Mouse (Mus musculus) adrenal gland, postnatal 25 days (tissue): ENCODE results near the gene 1700008O03Rik. TPM values are rescaled to one million over a fixed set of nuclear protein-coding genes. Genes with fewer than 3 reads are reported as not detected.

Experiments used
- DNase-seq: peaks from one replicate; pipeline ENCODE4 v3.0.0; 2021; ENCODE audit warnings: mixed read lengths
- total RNA-seq: library from RNA; stranded (reverse); gene quantifications from 2 replicates; pipeline ENCODE4 v1.2.3, GENCODE M21; 2021

1700008O03Rik gene
- total RNA-seq, 1 experiment from 2014 or later: 2.3 TPM

GRCm38 (mm10) chr7:44375793-44376192 is 9.8 kb downstream of the 1700008O03Rik start:
- no peak for DNase-seq

GRCm38 (mm10) chr7:44375207-44375606 is 10.4 kb downstream of the 1700008O03Rik start:
- DNase-seq: no peak

- DNase-seq: no peak
These were observed 10.9 kb downstream of the 1700008O03Rik start for GRCm38 (mm10) chr7:44374756-44375155.

- DNase-seq: peak; percentile 54
These were observed 11.5 kb downstream of the 1700008O03Rik start for GRCm38 (mm10) chr7:44373889-44374652.

- DNase-seq: no peak
These were observed 12.2 kb downstream of the 1700008O03Rik start for GRCm38 (mm10) chr7:44373460-44373859.

- no peak for DNase-seq
These were observed 12.9 kb downstream of the 1700008O03Rik start for GRCm38 (mm10) chr7:44372678-44373077.

GRCm38 (mm10) chr7:44360792-44361301 is 24.8 kb downstream of the 1700008O03Rik start:
- DNase-seq: no peak

GRCm38 (mm10) chr7:44359908-44360672 is 25.5 kb downstream of the 1700008O03Rik start:
- peak; percentile 94 for DNase-seq

GRCm38 (mm10) chr7:44358886-44359654 is 26.6 kb downstream of the 1700008O03Rik start:
- no peak for DNase-seq

GRCm38 (mm10) chr7:44358012-44358411 is 27.6 kb downstream of the 1700008O03Rik start:
- DNase-seq: no peak

- DNase-seq: no peak
These were observed 28.1 kb downstream of the 1700008O03Rik start for GRCm38 (mm10) chr7:44357531-44357930.

GRCm38 (mm10) chr7:44356590-44357481 is 28.8 kb downstream of the 1700008O03Rik start:
- DNase-seq: no peak

GRCm38 (mm10) chr7:44355411-44355810 is 30.2 kb downstream of the 1700008O03Rik start:
- DNase-seq: no peak

GRCm38 (mm10) chr7:44353601-44354340 is 31.8 kb downstream of the 1700008O03Rik start:
- DNase-seq: no peak

- DNase-seq: no peak
These were observed 32.6 kb downstream of the 1700008O03Rik start for GRCm38 (mm10) chr7:44352750-44353600.

GRCm38 (mm10) chr7:44351881-44352749 is 33.5 kb downstream of the 1700008O03Rik start:
- DNase-seq: no peak

GRCm38 (mm10) chr7:44350957-44351711 is 34.5 kb downstream of the 1700008O03Rik start:
- DNase-seq: peak; percentile 73

GRCm38 (mm10) chr7:44349043-44349442 is 36.6 kb downstream of the 1700008O03Rik start:
- DNase-seq: no peak
